Mouse (Mus musculus) ES-E14 (cell line): ENCODE measurements around the gene Sdcbp2. TPM values are rescaled to one million over a fixed set of nuclear protein-coding genes. Genes with fewer than 3 reads are reported as not detected.

Experiments
- DNase-seq: peaks from one replicate; pipeline ENCODE4 v3.0.0-alpha.2; 2013; ENCODE audit warnings: low read depth, low spot score
- H3K27ac ChIP-seq: 2 replicates; pipeline ENCODE4 v1.5.1; 2012; ENCODE audit warnings: low read depth, mild to moderate bottlenecking, low read length, moderate library complexity, mixed read lengths; ENCODE audit not compliant: poor library complexity, insufficient read depth, severe bottlenecking
- H3K36me3 ChIP-seq: 2 replicates; pipeline ENCODE4 v1.6.1; 2012; ENCODE audit warnings: mild to moderate bottlenecking, low read length, moderate library complexity, mixed read lengths; ENCODE audit not compliant: control insufficient read depth, poor library complexity, insufficient read depth, severe bottlenecking
- H3K4me1 ChIP-seq, 2 experiments: fragments of 150-350 bp in 1 of 2; sonication (generic) in 1 of 2; 2 replicates each; pipeline ENCODE4 v1.6.1; 2012; ENCODE audit warnings: low read length in 2 of 2, mild to moderate bottlenecking in 1 of 2, mixed read lengths in 1 of 2; ENCODE audit not compliant: control insufficient read depth in 2 of 2, insufficient read depth in 2 of 2, poor library complexity in 1 of 2
- H3K4me3 ChIP-seq, 2 experiments: fragments of 150-350 bp in 1 of 2; sonication (generic) in 1 of 2; 2 replicates each; pipeline ENCODE4 v1.5.1; 2012; ENCODE audit warnings: low read length in 2 of 2, low read depth in 1 of 2, mild to moderate bottlenecking in 1 of 2, mixed read lengths in 1 of 2; ENCODE audit not compliant: insufficient read depth in 1 of 2, poor library complexity in 1 of 2, severe bottlenecking in 1 of 2
- H3K9ac ChIP-seq: 2 replicates; pipeline ENCODE4 v1.6.1; 2012; ENCODE audit warnings: low read depth, mild to moderate bottlenecking, low read length, mixed read lengths; ENCODE audit not compliant: poor library complexity, insufficient read depth, severe bottlenecking
- H3K9me3 ChIP-seq: fragments of 150-350 bp; sonication (generic); 2 replicates; pipeline ENCODE4 v1.6.1; 2012; ENCODE audit warnings: low read depth, mild to moderate bottlenecking, low read length; ENCODE audit not compliant: control insufficient read depth, insufficient read depth
- CHD2 ChIP-seq: IDR thresholded peaks from 2 replicates; pipeline ENCODE4 v1.6.1; 2014; ENCODE audit warnings: mild to moderate bottlenecking, low read depth, low read length, inconsistent platforms
- HCFC1 ChIP-seq: IDR thresholded peaks from 2 replicates; pipeline ENCODE4 v1.6.1; 2012; ENCODE audit warnings: low read length, inconsistent platforms, borderline replicate concordance; ENCODE audit not compliant: insufficient read depth
- MAFK ChIP-seq: IDR thresholded peaks from 2 replicates; pipeline ENCODE4 v1.6.1; 2014; ENCODE audit warnings: mild to moderate bottlenecking, low read depth, low read length, inconsistent platforms; ENCODE audit not compliant: insufficient read depth
- ZC3H11A ChIP-seq: IDR thresholded peaks from 2 replicates; pipeline ENCODE4 v1.6.1; 2012; ENCODE audit warnings: low read depth, mild to moderate bottlenecking, inconsistent platforms, low read length, borderline replicate concordance
- ZNF384 ChIP-seq: IDR thresholded peaks from 2 replicates; pipeline ENCODE4 v1.6.1; 2012; ENCODE audit warnings: low read depth, low read length, inconsistent platforms
- in situ Hi-C, 2 experiments: fragments of 600-800 bp; cut with MboI; formaldehyde crosslinking; loops; one replicate each; pipeline ENCODE4 v1.15.1; 2025; ENCODE audit warnings: low sequenced_read_pairs in 2 of 2, inconsistent platforms in 1 of 2; ENCODE audit not compliant: unreplicated experiment in 2 of 2
- total RNA-seq: library from RNA; depleted of rRNA; stranded (reverse); fragments of 300-350 nt; gene quantifications from 2 replicates; pipeline ENCODE4 v1.2.3, GENCODE M21; 2012

Gene Sdcbp2
- total RNA-seq, 1 experiment: 4.1 TPM

GRCm38 (mm10) chr2:151544673-151545072, 27.7 kb upstream of the Sdcbp2 start:
- TF ChIP-seq ZNF384 (no peak), CHD2 (no peak), HCFC1 (no peak), ZC3H11A (no peak), MAFK (no peak)
- Histone ChIP-seq H3K27ac (no peak overlapping the region), H3K4me3 (no peak overlapping the region), H3K9ac (no peak overlapping the region), H3K9me3 (no peaks in the 10 kb centered on the region), H3K36me3 (peaks cover 42% of the 10 kb centered on the region), H3K4me1 (peaks cover 0 to 9% of the 10 kb centered on the region in 2 experiments; a peak in 3 of 4 replicates)
- no peak for DNase-seq
- in situ Hi-C loops: no loop called here

GRCm38 (mm10) chr2:151546571-151546970, 25.9 kb upstream of the Sdcbp2 start:
- Histone ChIP-seq H3K9me3 (no peaks in the 10 kb centered on the region), H3K9ac (no peak overlapping the region), H3K36me3 (peaks cover 51% of the 10 kb centered on the region), H3K4me3 (no peak overlapping the region), H3K27ac (no peak overlapping the region), H3K4me1 (peaks cover 0 to 9% of the 10 kb centered on the region in 2 experiments; a peak in 3 of 4 replicates)
- in situ Hi-C loops: no loop called here
- TF ChIP-seq ZC3H11A (no peak), CHD2 (no peak)
- no peak for DNase-seq

DNA sequence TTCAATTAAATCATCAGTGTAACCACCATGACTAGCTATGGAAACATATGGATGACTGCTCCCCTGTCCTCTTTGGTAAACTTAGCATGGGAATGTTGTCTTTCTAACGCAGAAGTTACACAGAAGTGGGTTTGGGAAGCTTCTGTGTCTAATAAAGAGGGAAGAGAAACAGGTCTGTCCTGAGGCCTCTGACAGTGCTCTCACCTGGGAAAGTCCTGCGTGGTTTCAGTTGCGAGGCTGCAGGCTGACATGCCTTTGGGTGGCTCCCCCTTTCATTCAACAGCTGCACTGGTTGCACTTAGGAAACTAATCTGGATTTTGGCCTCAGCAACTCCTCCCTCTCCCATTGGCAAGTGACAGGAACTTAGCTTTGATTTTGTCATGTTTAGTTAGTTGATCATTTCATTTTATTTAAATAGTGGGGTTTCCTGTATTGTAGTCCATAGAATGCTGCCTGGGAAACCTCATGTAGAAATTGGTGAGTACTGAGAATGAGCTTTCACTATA, 22.8 kb upstream of the Sdcbp2 start:
- DNase-seq: no peak
- Histone ChIP-seq H3K36me3 (peaks cover 49% of the 10 kb centered on the region), H3K4me3 (no peak overlapping the region), H3K9ac (no peak overlapping the region), H3K27ac (no peak overlapping the region), H3K9me3 (no peaks in the 10 kb centered on the region), H3K4me1 (peaks cover 0 to 2% of the 10 kb centered on the region in 2 experiments; a peak in 1 of 4 replicates)
- TF ChIP-seq CHD2 (no peak), ZNF384 (no peak), ZC3H11A (no peak)
- in situ Hi-C loops: no loop called here

GRCm38 (mm10) chr2:151562930-151563921, 9.2 kb upstream of the Sdcbp2 start:
- Histone ChIP-seq H3K4me3 (no peak overlapping the region), H3K4me1 (0 out of 4 replicates have a peak, but pooled peaks cover 0 to 1% of the 10 kb centered on the region in 2 experiments), H3K36me3 (peaks cover 34% of the 10 kb centered on the region), H3K9ac (no peak overlapping the region), H3K27ac (no peak overlapping the region), H3K9me3 (no peaks in the 10 kb centered on the region)
- no peak for TF ChIP-seq HCFC1
- no peak for TF ChIP-seq MAFK
- TF ChIP-seq ZNF384: no peak
- no peak for TF ChIP-seq CHD2
- TF ChIP-seq ZC3H11A: no peak
- DNase-seq: no peak
- in situ Hi-C loops: no loop called here
